Mouse (Mus musculus) bone marrow macrophage, adult 2 months (primary cell): ENCODE results near the gene Rpsa.

ENCODE experiments used
- CTCF ChIP-seq: IDR thresholded peaks from 2 replicates; pipeline ENCODE4 v1.5.1; 2012; ENCODE audit warnings: low read depth, mild to moderate bottlenecking, low read length, moderate library complexity
- POLR2A ChIP-seq: IDR thresholded peaks from 2 replicates; pipeline ENCODE4 v1.6.1; 2012; ENCODE audit warnings: mild to moderate bottlenecking, low read depth, low read length, borderline replicate concordance

DNA sequence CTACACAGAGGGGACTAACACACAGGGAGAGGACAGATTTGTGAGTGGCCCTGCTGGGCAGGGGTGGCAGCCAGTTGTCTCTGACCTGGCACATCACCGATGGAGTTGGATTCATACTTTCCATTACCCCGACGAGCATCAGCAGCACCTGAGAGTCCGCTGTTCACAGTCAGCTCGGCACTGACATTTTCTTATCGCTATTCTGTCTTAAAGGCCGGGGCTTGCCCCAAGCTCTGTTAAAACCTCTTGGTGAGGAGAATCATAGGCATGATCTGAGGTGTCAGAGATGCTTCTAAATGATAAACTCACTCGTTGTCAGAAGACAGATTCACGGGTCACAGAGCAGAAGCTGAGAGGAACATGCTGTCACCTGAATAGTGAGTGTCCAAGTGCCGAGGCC, 36.4 kb upstream of the Rpsa start:
- no peak for TF ChIP-seq CTCF
- TF ChIP-seq POLR2A: no peak
